Mouse (Mus musculus): ENCODE results near the gene Majin.

The Majin gene

GRCm38 (mm10) chr19:6230411-6230810 is 46.2 kb downstream of the Majin start:
- DNase-seq, result peak in 1 of 2 experiments; percentile 41

- peak in 1 of 2 experiments; percentile 11 for DNase-seq
Observed at GRCm38 (mm10) chr19:6231036-6231435, 46.8 kb downstream of the Majin start.

- peak in 1 of 2 experiments; percentile 9 for DNase-seq
Observed at GRCm38 (mm10) chr19:6233647-6234046, 49.5 kb downstream of the Majin start.

- DNase-seq, result peak; percentile 20 to 44
Observed at GRCm38 (mm10) chr19:6234337-6235083, 50.3 kb downstream of the Majin start.

- peak; percentile 90 to 95 for DNase-seq
Observed at GRCm38 (mm10) chr19:6235084-6236052, 51.2 kb downstream of the Majin start, which contains the start of gene Ppp2r5b. Gene Ppp2r5b, minus strand, starts transcription at chr19:6235872.

- peak; percentile 92 to 95 for DNase-seq
Observed at GRCm38 (mm10) chr19:6236053-6236441, 51.9 kb downstream of the Majin start.

- DNase-seq, result peak in 1 of 2 experiments; percentile 24
Observed at GRCm38 (mm10) chr19:6236842-6237241, 52.7 kb downstream of the Majin start.

- no peak for DNase-seq
Observed at GRCm38 (mm10) chr19:6238740-6239139, 54.6 kb downstream of the Majin start.

GRCm38 (mm10) chr19:6240136-6240535 is 55.9 kb downstream of the Majin start:
- no peak for DNase-seq

- no peak for DNase-seq
Observed at GRCm38 (mm10) chr19:6240725-6241124, 56.5 kb downstream of the Majin start.

- DNase-seq, result peak; percentile 95 to 98
Observed at GRCm38 (mm10) chr19:6241274-6242107, 57.3 kb downstream of the Majin start, which contains the start of gene Atg2a. Gene Atg2a, plus strand, starts transcription at chr19:6241668.

GRCm38 (mm10) chr19:6242281-6242680 is 58.1 kb downstream of the Majin start:
- peak in 1 of 2 experiments; percentile 34 for DNase-seq

GRCm38 (mm10) chr19:6243226-6243625 is 59.0 kb downstream of the Majin start:
- no peak for DNase-seq

- no peak for DNase-seq
Observed at GRCm38 (mm10) chr19:6245806-6246205, 61.6 kb downstream of the Majin start.

GRCm38 (mm10) chr19:6247526-6248300 is 63.5 kb downstream of the Majin start:
- DNase-seq, result no peak

- no peak for DNase-seq
Observed at GRCm38 (mm10) chr19:6253021-6253420, 68.8 kb downstream of the Majin start.

GRCm38 (mm10) chr19:6260428-6260827 is 76.2 kb downstream of the Majin start:
- DNase-seq, result peak in 1 of 2 experiments; percentile 42

- DNase-seq, result no peak
Observed at GRCm38 (mm10) chr19:6260946-6261345, 76.8 kb downstream of the Majin start.

- DNase-seq, result no peak
Observed at GRCm38 (mm10) chr19:6261379-6261778, 77.2 kb downstream of the Majin start.

- DNase-seq, result peak; percentile 86 to 88
Observed at GRCm38 (mm10) chr19:6262222-6262621, 78.0 kb downstream of the Majin start.

- no peak for DNase-seq
Observed at GRCm38 (mm10) chr19:6262839-6263433, 78.7 kb downstream of the Majin start.
